ENCODE assay signal across 9 mouse cellular contexts in genomic region chr9:66920488-66921279, GRCm38 (mm10). TPM values are rescaled to one million over a fixed set of nuclear protein-coding genes. Genes with fewer than 3 reads are reported as not detected.
DNase-seq lines count a peak whose midpoint lies in the region; ATAC-seq and TF ChIP-seq lines count a peak whose summit lies in the region.
"Had no signal": no experiment of that assay in that cellular context is flagged by ENCODE, and none has a peak within 500 bp of the region (broad histone marks: within the 10 kb centered on the region; RNA-seq: fewer than 3 reads in every experiment).

No protein-coding gene starts in this region.

- H3K4me3 ChIP-seq in heart, postnatal 0 days (ENCODE audit: low read depth, low read length) = no peak overlapping the region
- H3K4me3 ChIP-seq in hindbrain, postnatal 0 days (ENCODE audit: low read length) = no peak overlapping the region
- H3K4me3 ChIP-seq in midbrain, embryonic 16.5 days (ENCODE audit: low read depth, low read length) = no peak overlapping the region; the same call in 1 of the 2 replicates

- H3K27me3 ChIP-seq in heart, postnatal 0 days (ENCODE audit: control insufficient read depth, insufficient read depth, low read length) = no peaks in the 10 kb centered on the region
- H3K27me3 ChIP-seq in hindbrain, postnatal 0 days (ENCODE audit: insufficient read depth, low read length) = no peaks in the 10 kb centered on the region
- no peaks in the 10 kb centered on the region for H3K27me3 ChIP-seq in midbrain, embryonic 16.5 days (ENCODE audit: control insufficient read depth, insufficient read depth, low read depth, low read length)
- H3K27me3 ChIP-seq: Patski had no signal

- TF ChIP-seq EP300 in heart, postnatal 0 days (IDR thresholded peaks at IDR 0.05; ENCODE audit: low read depth) = no peak

- ATAC-seq in heart, postnatal 0 days (ENCODE audit: insufficient read depth, low read depth) = no peak
- ATAC-seq in hindbrain, postnatal 0 days = no peak
- ATAC-seq in midbrain, embryonic 16.5 days = no peak
- no peak for ATAC-seq in monocyte, adult 5-6 weeks (replicated peaks; ENCODE audit: insufficient number of reproducible peaks, low FRiP score, low TSS enrichment, poor library complexity, severe bottlenecking)

- H3K9me3 ChIP-seq in heart, postnatal 0 days (replicated peaks; ENCODE audit: control insufficient read depth, low read length) = no peaks in the 10 kb centered on the region
- H3K9me3 ChIP-seq in hindbrain, postnatal 0 days (ENCODE audit: low read length) = no peaks in the 10 kb centered on the region
- no peaks in the 10 kb centered on the region for H3K9me3 ChIP-seq in midbrain, embryonic 16.5 days (replicated peaks; ENCODE audit: control insufficient read depth, low read length, poor library complexity, severe bottlenecking)

- H3K4me2 ChIP-seq in heart, postnatal 0 days (ENCODE audit: low read depth, low read length) = peak overlapping the region; percentile 61
- peak overlapping the region; percentile 58 for H3K4me2 ChIP-seq in hindbrain, postnatal 0 days (ENCODE audit: low read depth, low read length)
- H3K4me2 ChIP-seq in midbrain, embryonic 16.5 days (ENCODE audit: low read length) = peak overlapping the region; percentile 78; the same call in 1 of the 2 replicates

- no peak overlapping the region for H3K9ac ChIP-seq in heart, postnatal 0 days (replicated peaks; ENCODE audit: low read depth, low read length)
- H3K9ac ChIP-seq in hindbrain, postnatal 0 days (replicated peaks; ENCODE audit: low read length) = no peak overlapping the region
- no peak overlapping the region for H3K9ac ChIP-seq in midbrain, embryonic 16.5 days (ENCODE audit: low read depth, low read length)

- H3K36me3 ChIP-seq in heart, postnatal 0 days (replicated peaks; ENCODE audit: control insufficient read depth, insufficient read depth, low read length) = no peaks in the 10 kb centered on the region
- H3K36me3 ChIP-seq in hindbrain, postnatal 0 days (ENCODE audit: insufficient read depth, low read length) = no peaks in the 10 kb centered on the region
- no peaks in the 10 kb centered on the region for H3K36me3 ChIP-seq in midbrain, embryonic 16.5 days (ENCODE audit: control insufficient read depth, insufficient read depth, low read length)

- no peak for DNase-seq in heart, postnatal 0 days (ENCODE audit: low spot score)
- DNase-seq in heart, postnatal 4 days = no peak
- peak; percentile 9 for DNase-seq in NIH3T3 (ENCODE audit: low read depth)
- DNase-seq in hindbrain, postnatal 0 days (ENCODE audit: low spot score) = no peak
- DNase-seq in right cerebral cortex, postnatal 14 days = no peak
- DNase-seq in ovary, adult 18-20 months (ENCODE audit: low spot score) = no peak

- H3K27ac ChIP-seq in heart, postnatal 0 days (ENCODE audit: low read depth) = no peak overlapping the region
- H3K27ac ChIP-seq in hindbrain, postnatal 0 days = no peak overlapping the region
- H3K27ac ChIP-seq in midbrain, embryonic 16.5 days (ENCODE audit: low read length) = no peak overlapping the region

- 10% methylated on average over 6 of the region's 6 CpGs for WGBS in heart, postnatal 0 days
- WGBS in hindbrain, postnatal 0 days = 11% methylated on average over 6 of the region's 6 CpGs
- 10% methylated on average over 6 of the region's 6 CpGs for WGBS in midbrain, embryonic 16.5 days

- no peak for TF ChIP-seq CTCF in heart, postnatal 0 days (IDR thresholded peaks at IDR 0.05; ENCODE audit: low read depth)
- peak; percentile 31; the same call in 1 of the 2 replicates for TF ChIP-seq CTCF in hindbrain, postnatal 0 days (IDR thresholded peaks at IDR 0.05; ENCODE audit: low read depth)

- H3K4me1 ChIP-seq in heart, postnatal 0 days (ENCODE audit: control insufficient read depth, insufficient read depth) = peaks cover 22% of the 10 kb centered on the region; the same call in 1 of the 2 replicates
- no peaks in the 10 kb centered on the region for H3K4me1 ChIP-seq in hindbrain, postnatal 0 days (ENCODE audit: insufficient read depth, low read length)
- peaks cover 21% of the 10 kb centered on the region for H3K4me1 ChIP-seq in midbrain, embryonic 16.5 days (ENCODE audit: control insufficient read depth, insufficient read depth, low read length)

RNA-seq across cellular contexts. Expression of gene Rab8b, which starts 1.2 kb away (rescaled TPM):
- total RNA-seq in heart, postnatal 0 days (2014; rRNA removed; ENCODE audit: low replicate concordance) = 9.8 and 11.4 TPM in 2 replicates
- 8.6 and 9.5 TPM in 2 replicates for polyA plus RNA-seq in heart, postnatal 0 days (2015; fragmentation: Nextera tagmentation; extraction: Ambion mirVana)
- total RNA-seq in heart, postnatal 4 days (2021) = 10 to 100 TPM; 17.8 to 18.5 TPM
- 25.9 and 32.7 TPM in 2 replicates for total RNA-seq in hindbrain, postnatal 0 days (2014; rRNA removed)
- 26.3 and 27.1 TPM in 2 replicates for polyA plus RNA-seq in hindbrain, postnatal 0 days (2015; fragmentation: Nextera tagmentation; extraction: Ambion mirVana)
- polyA plus RNA-seq in midbrain, embryonic 16.5 days (2015; fragmentation: Nextera tagmentation; extraction: Ambion mirVana) = 29.4 and 30.7 TPM in 2 replicates
- 147 to 179 TPM (median 160 TPM) in 3 replicates for total RNA-seq in monocyte, adult 5-6 weeks (2017)

RNA-seq across cellular contexts. Expression of gene Rps27l, which starts 25.2 kb away (rescaled TPM):
- 204 and 235 TPM in 2 replicates for total RNA-seq in heart, postnatal 0 days (2014; rRNA removed; ENCODE audit: low replicate concordance)
- polyA plus RNA-seq in heart, postnatal 0 days (2015; fragmentation: Nextera tagmentation; extraction: Ambion mirVana) = 568 and 607 TPM in 2 replicates
- 100 to 1,000 TPM; 253 to 256 TPM for total RNA-seq in heart, postnatal 4 days (2021)
- total RNA-seq in hindbrain, postnatal 0 days (2014; rRNA removed) = 61.0 and 101 TPM in 2 replicates
- 258 and 271 TPM in 2 replicates for polyA plus RNA-seq in hindbrain, postnatal 0 days (2015; fragmentation: Nextera tagmentation; extraction: Ambion mirVana)
- 157 and 180 TPM in 2 replicates for polyA plus RNA-seq in midbrain, embryonic 16.5 days (2015; fragmentation: Nextera tagmentation; extraction: Ambion mirVana)
- 70.0 to 115 TPM (median 89.9 TPM) in 3 replicates for total RNA-seq in monocyte, adult 5-6 weeks (2017)

RNA-seq across cellular contexts. Expression of gene Lactb, which starts 54.6 kb away (rescaled TPM):
- total RNA-seq in heart, postnatal 0 days (2014; rRNA removed; ENCODE audit: low replicate concordance) = 6.4 and 14.5 TPM in 2 replicates
- polyA plus RNA-seq in heart, postnatal 0 days (2015; fragmentation: Nextera tagmentation; extraction: Ambion mirVana) = 12.2 and 13.8 TPM in 2 replicates
- total RNA-seq in heart, postnatal 4 days (2021) = 10 to 100 TPM; 20.9 to 21.6 TPM
- 13.1 and 18.4 TPM in 2 replicates for total RNA-seq in hindbrain, postnatal 0 days (2014; rRNA removed)
- polyA plus RNA-seq in hindbrain, postnatal 0 days (2015; fragmentation: Nextera tagmentation; extraction: Ambion mirVana) = 12.8 and 15.2 TPM in 2 replicates
- polyA plus RNA-seq in midbrain, embryonic 16.5 days (2015; fragmentation: Nextera tagmentation; extraction: Ambion mirVana) = 10.2 and 11.1 TPM in 2 replicates
- total RNA-seq in monocyte, adult 5-6 weeks (2017) = 24.2 to 38.2 TPM (median 33.3 TPM) in 3 replicates
